Mouse (Mus musculus): ENCODE results near the gene Syne2. TPM values are rescaled to one million over a fixed set of nuclear protein-coding genes. Genes with fewer than 3 reads are reported as not detected.

Gene Syne2
- total and polyA plus RNA-seq, 3 experiments, result 3.9 to 7.5 (median 4.9) TPM

GRCm38 (mm10) chr12:75924852-75925251 lies 106.9 kb downstream of the Syne2 start (continued):
- TF ChIP-seq UBTF (IDR thresholded peaks at IDR 0.05; ENCODE audit: low read depth, low read length) (no peak), BHLHE40 (IDR thresholded peaks at IDR 0.05; ENCODE audit: low read depth, low read length) (0 out of 2 replicates have a peak, but pooled peaks have one; percentile 27), SMC3 (IDR thresholded peaks at IDR 0.05; ENCODE audit: low read depth, low read length) (peak; percentile 33; the same call in 1 of the 2 replicates)

GRCm38 (mm10) chr12:75927596-75927995 lies 109.7 kb downstream of the Syne2 start:
- Histone ChIP-seq H3K4me3 (replicated peaks in 1 of 3; ENCODE audit: low read depth in 2 of 3, low read length in 2 of 3, poor library complexity in 1 of 3) (no peak overlapping the region), H3K27me3 (replicated peaks) (no peaks in the 10 kb centered on the region), H3K4me1 (ENCODE audit: control insufficient read depth in 1 of 2, insufficient read depth in 2 of 2) (peaks cover 16 to 36% of the 10 kb centered on the region in 2 experiments), H3K9me3 (replicated peaks; ENCODE audit: low read length) (no peaks in the 10 kb centered on the region), H3K4me2 (ENCODE audit: insufficient read depth, low read depth, poor library complexity, severe bottlenecking) (no peak overlapping the region), H3K9ac (ENCODE audit: insufficient read depth, low read depth) (no peak overlapping the region), H3K79me2 (replicated peaks; ENCODE audit: control insufficient read depth, extremely low read depth, insufficient read depth, poor library complexity, severe bottlenecking) (no peaks in the 10 kb centered on the region), H3K27ac (ENCODE audit: insufficient read depth, low read depth) (no peak overlapping the region), H3K36me3 (replicated peaks in 1 of 2; ENCODE audit: control insufficient read depth in 1 of 2, insufficient read depth in 1 of 2, low read length in 1 of 2) (peaks cover 0 to 6% of the 10 kb centered on the region in 2 experiments)
- dilution Hi-C loops (cut with MboI; ENCODE audit: extremely low pct_ligation_motif_present, extremely low pct_unique_long_range_greater_than_20kb, low sequenced_read_pairs) (no loop called here), in situ Hi-C loops (cut with MboI; ENCODE audit: low pct_ligation_motif_present, low pct_unique_long_range_greater_than_20kb, low sequenced_read_pairs) (no loop called here)
- no peak for TF ChIP-seq E2F4 (IDR thresholded peaks at IDR 0.05; ENCODE audit: insufficient replicate concordance, low read depth, low read length)
- TF ChIP-seq ELF1 (IDR thresholded peaks at IDR 0.05; ENCODE audit: low read depth, low read length), result peak; percentile 41
- TF ChIP-seq JUN (IDR thresholded peaks at IDR 0.05; ENCODE audit: insufficient read depth, low read depth, low read length), result no peak
- peak; percentile 45 for DNase-seq (ENCODE audit: extremely low read depth)

GRCm38 (mm10) chr12:75933561-75933960 lies 115.6 kb downstream of the Syne2 start:
- no peak overlapping the region for H3K4me3 ChIP-seq (replicated peaks in 1 of 3; ENCODE audit: low read depth in 2 of 3, low read length in 2 of 3, poor library complexity in 1 of 3)
- H3K4me2 ChIP-seq (ENCODE audit: insufficient read depth, low read depth, poor library complexity, severe bottlenecking), result no peak overlapping the region
- no peak for DNase-seq (ENCODE audit: extremely low read depth)
- H3K4me1 ChIP-seq (ENCODE audit: control insufficient read depth in 1 of 2, insufficient read depth in 2 of 2), result peaks cover 6 to 17% of the 10 kb centered on the region in 2 experiments; a peak in 3 of 4 replicates
- TF ChIP-seq RAD21 (IDR thresholded peaks at IDR 0.05; ENCODE audit: low read depth, low read length), result no peak
- TF ChIP-seq USF1 (IDR thresholded peaks at IDR 0.05; ENCODE audit: low read depth, low read length), result no peak
- no peak for TF ChIP-seq ZKSCAN1 (IDR thresholded peaks at IDR 0.05; ENCODE audit: borderline replicate concordance, low read depth, low read length)
- TF ChIP-seq TCF12 (IDR thresholded peaks at IDR 0.05; ENCODE audit: low read depth, low read length), result no peak
- no peak for TF ChIP-seq KAT2A (IDR thresholded peaks at IDR 0.05; ENCODE audit: insufficient replicate concordance, low read length)
- no peak for TF ChIP-seq POLR2AphosphoS2 (IDR thresholded peaks at IDR 0.05; ENCODE audit: low read depth, low read length)
- no peak for TF ChIP-seq ZMIZ1 (IDR thresholded peaks at IDR 0.05; ENCODE audit: low read depth, low read length)
- TF ChIP-seq SIN3A (IDR thresholded peaks at IDR 0.05; ENCODE audit: low read length), result no peak
- no peak for TF ChIP-seq HCFC1 (IDR thresholded peaks at IDR 0.05; ENCODE audit: low read depth, low read length)
- no peak for TF ChIP-seq ETS1 (conservative IDR thresholded peaks at IDR 0.05; ENCODE audit: low read depth, low read length)
- TF ChIP-seq PAX5 (IDR thresholded peaks at IDR 0.05; ENCODE audit: low read length), result no peak
- TF ChIP-seq JUND (conservative IDR thresholded peaks at IDR 0.05; ENCODE audit: low read depth, low read length), result no peak
- TF ChIP-seq MAX (IDR thresholded peaks at IDR 0.05; ENCODE audit: low read length), result no peak
- in situ Hi-C loops (cut with MboI; ENCODE audit: low pct_ligation_motif_present, low pct_unique_long_range_greater_than_20kb, low sequenced_read_pairs) (no loop called here), dilution Hi-C loops (cut with MboI; ENCODE audit: extremely low pct_ligation_motif_present, extremely low pct_unique_long_range_greater_than_20kb, low sequenced_read_pairs) (no loop called here)
- H3K9me3 ChIP-seq (replicated peaks; ENCODE audit: low read length), result no peaks in the 10 kb centered on the region
- H3K27ac ChIP-seq (ENCODE audit: insufficient read depth, low read depth), result no peak overlapping the region
- H3K9ac ChIP-seq (ENCODE audit: insufficient read depth, low read depth), result no peak overlapping the region
- no peaks in the 10 kb centered on the region for H3K36me3 ChIP-seq (replicated peaks in 1 of 2; ENCODE audit: control insufficient read depth in 1 of 2, insufficient read depth in 1 of 2, low read length in 1 of 2)
- H3K27me3 ChIP-seq (replicated peaks), result no peaks in the 10 kb centered on the region
- H3K79me2 ChIP-seq (replicated peaks; ENCODE audit: control insufficient read depth, extremely low read depth, insufficient read depth, poor library complexity, severe bottlenecking), result no peaks in the 10 kb centered on the region

Data from CH12.LX (cell line).